Mouse (Mus musculus) lung, embryonic 16.5 days (tissue): Measurements from ENCODE around the gene Fam71f2. TPM values are rescaled to one million over a fixed set of nuclear protein-coding genes. Genes with fewer than 3 reads are reported as not detected.

Source experiments
- ATAC-seq: fragments of 200-750 bp; cut with Nextera tagmentation; 2 replicates; pipeline ENCODE4 v1.8.0; 2017; ENCODE audit warnings: low read depth, mild to moderate bottlenecking, moderate library complexity
- H3K27ac ChIP-seq: fragments of 300-500 bp; sonication (generic); 2 replicates; pipeline ENCODE4 v1.5.1; 2014; ENCODE audit warnings: mild to moderate bottlenecking, control low read depth, low read length
- H3K27me3 ChIP-seq: fragments of 300-500 bp; sonication (generic); 2 replicates; pipeline ENCODE4 v1.6.1; 2014; ENCODE audit warnings: low read depth, low read length, mixed read lengths; ENCODE audit not compliant: control insufficient read depth, insufficient read depth
- H3K36me3 ChIP-seq: fragments of 300-500 bp; sonication (generic); 2 replicates; pipeline ENCODE4 v1.6.1; 2014; ENCODE audit warnings: low read length; ENCODE audit not compliant: control insufficient read depth, insufficient read depth
- H3K4me1 ChIP-seq: fragments of 300-500 bp; sonication (generic); replicated peaks from 2 replicates; pipeline ENCODE4 v1.6.1; 2014; ENCODE audit warnings: low read length, mixed read lengths; ENCODE audit not compliant: control insufficient read depth, insufficient read depth
- H3K4me2 ChIP-seq: fragments of 300-500 bp; sonication (generic); 2 replicates; pipeline ENCODE4 v1.6.1; 2014; ENCODE audit warnings: low read depth, low read length, control low read depth
- H3K4me3 ChIP-seq: fragments of 300-500 bp; sonication (generic); 2 replicates; pipeline ENCODE4 v1.5.1; 2014; ENCODE audit warnings: mild to moderate bottlenecking, low read length, control low read depth
- H3K9ac ChIP-seq: fragments of 300-500 bp; sonication (generic); 2 replicates; pipeline ENCODE4 v1.6.1; 2014; ENCODE audit warnings: low read length, control low read depth
- H3K9me3 ChIP-seq: fragments of 300-500 bp; sonication (generic); 2 replicates; pipeline ENCODE4 v1.6.1; 2016; ENCODE audit warnings: low read length; ENCODE audit not compliant: control insufficient read depth
- WGBS: fragments of 180-500 bp; shearing (Covaris S2); extraction: QIAGEN DNeasy Blood & Tissue Kit; methylation state at CpG from one replicate; pipeline ENCODE4 v1.1.7; 2014; 5-methylcytosine and 5-hydroxymethylcytosine counted together
- polyA plus RNA-seq: library from polyadenylated mRNA; unstranded; fragments of >200 nt; fragmentation: Nextera tagmentation; extraction: Ambion mirVana; gene quantifications from 2 replicates; pipeline ENCODE4 v1.2.1, GENCODE M21; 2015

Gene Fam71f2
- polyA plus RNA-seq, 1 experiment from 2014 or later, result 0.51 TPM

- Histone ChIP-seq H3K36me3 (no peaks in the 10 kb centered on the region), H3K4me2 (no peak overlapping the region), H3K9ac (no peak overlapping the region), H3K9me3 (no peaks in the 10 kb centered on the region), H3K27ac (no peak overlapping the region), H3K4me1 (no peaks in the 10 kb centered on the region), H3K27me3 (no peaks in the 10 kb centered on the region), H3K4me3 (no peak overlapping the region)
- 36% methylated on average over 14 of the region's 14 CpGs for WGBS
- no peak for ATAC-seq
Observed at GRCm38 (mm10) chr6:29245272-29246120, 33.9 kb upstream of the Fam71f2 start.

GRCm38 (mm10) chr6:29246183-29246582, 33.2 kb upstream of the Fam71f2 start:
- no peak overlapping the region for H3K27ac ChIP-seq
- no peak overlapping the region for H3K4me3 ChIP-seq
- H3K9me3 ChIP-seq, result no peaks in the 10 kb centered on the region
- no peaks in the 10 kb centered on the region for H3K27me3 ChIP-seq
- no peaks in the 10 kb centered on the region for H3K4me1 ChIP-seq
- H3K36me3 ChIP-seq, result no peaks in the 10 kb centered on the region
- WGBS, result 61% methylated on average over 3 of the region's 3 CpGs
- ATAC-seq, result no peak
- H3K4me2 ChIP-seq, result no peak overlapping the region
- H3K9ac ChIP-seq, result no peak overlapping the region

GRCm38 (mm10) chr6:29246585-29246984, 32.8 kb upstream of the Fam71f2 start:
- 42% methylated on average over 5 of the region's 5 CpGs for WGBS
- Histone ChIP-seq H3K4me1 (no peaks in the 10 kb centered on the region), H3K9ac (no peak overlapping the region), H3K27ac (no peak overlapping the region), H3K36me3 (no peaks in the 10 kb centered on the region), H3K27me3 (no peaks in the 10 kb centered on the region), H3K4me2 (no peak overlapping the region), H3K4me3 (no peak overlapping the region), H3K9me3 (no peaks in the 10 kb centered on the region)
- no peak for ATAC-seq

- no peak overlapping the region for H3K4me3 ChIP-seq
- no peak for ATAC-seq
- H3K9me3 ChIP-seq, result no peaks in the 10 kb centered on the region
- no peaks in the 10 kb centered on the region for H3K27me3 ChIP-seq
- H3K9ac ChIP-seq, result no peak overlapping the region
- no peaks in the 10 kb centered on the region for H3K4me1 ChIP-seq
- no peak overlapping the region for H3K27ac ChIP-seq
- H3K36me3 ChIP-seq, result no peaks in the 10 kb centered on the region
- 53% methylated on average over 4 of the region's 4 CpGs for WGBS
- no peak overlapping the region for H3K4me2 ChIP-seq
Observed at GRCm38 (mm10) chr6:29247072-29247471, 32.3 kb upstream of the Fam71f2 start.

GRCm38 (mm10) chr6:29259418-29259817, 20.0 kb upstream of the Fam71f2 start:
- Histone ChIP-seq H3K9ac (no peak overlapping the region), H3K27ac (no peak overlapping the region), H3K4me3 (no peak overlapping the region), H3K4me1 (no peaks in the 10 kb centered on the region), H3K4me2 (no peak overlapping the region), H3K9me3 (no peaks in the 10 kb centered on the region), H3K36me3 (no peaks in the 10 kb centered on the region), H3K27me3 (no peaks in the 10 kb centered on the region)
- whole genome bisulfite sequencing, result 69% methylated on average over 1 of the region's 1 CpGs
- ATAC-seq, result no peak

GRCm38 (mm10) chr6:29261831-29262230, 17.6 kb upstream of the Fam71f2 start:
- Histone ChIP-seq H3K9ac (no peak overlapping the region), H3K9me3 (no peaks in the 10 kb centered on the region), H3K4me3 (no peak overlapping the region), H3K4me1 (no peaks in the 10 kb centered on the region), H3K4me2 (no peak overlapping the region), H3K27ac (no peak overlapping the region), H3K27me3 (no peaks in the 10 kb centered on the region), H3K36me3 (no peaks in the 10 kb centered on the region)
- ATAC-seq, result no peak
- WGBS, result 71% methylated on average over 5 of the region's 5 CpGs

GRCm38 (mm10) chr6:29263650-29264455, 15.5 kb upstream of the Fam71f2 start:
- no peaks in the 10 kb centered on the region for H3K36me3 ChIP-seq
- H3K4me3 ChIP-seq, result no peak overlapping the region
- peak; percentile 15; the same call in 1 of the 2 replicates for ATAC-seq
- 62% methylated on average over 6 of the region's 6 CpGs for WGBS
- H3K9me3 ChIP-seq, result no peaks in the 10 kb centered on the region
- H3K27me3 ChIP-seq, result no peaks in the 10 kb centered on the region
- H3K4me2 ChIP-seq, result no peak overlapping the region
- no peak overlapping the region for H3K9ac ChIP-seq
- no peak overlapping the region for H3K27ac ChIP-seq
- no peaks in the 10 kb centered on the region for H3K4me1 ChIP-seq

GRCm38 (mm10) chr6:29264456-29264781, 15.0 kb upstream of the Fam71f2 start:
- no peak for ATAC-seq
- 72% methylated on average over 3 of the region's 3 CpGs for whole genome bisulfite sequencing

GRCm38 (mm10) chr6:29266936-29267335, 12.5 kb upstream of the Fam71f2 start:
- no peak overlapping the region for H3K4me3 ChIP-seq
- H3K4me1 ChIP-seq, result peaks cover 7% of the 10 kb centered on the region; the same call in 1 of the 2 replicates
- ATAC-seq, result no peak
- no peaks in the 10 kb centered on the region for H3K9me3 ChIP-seq
- no peak overlapping the region for H3K9ac ChIP-seq
- no peaks in the 10 kb centered on the region for H3K36me3 ChIP-seq
- 39% methylated on average over 4 of the region's 4 CpGs for WGBS
- H3K27ac ChIP-seq, result no peak overlapping the region
- H3K4me2 ChIP-seq, result no peak overlapping the region
- H3K27me3 ChIP-seq, result no peaks in the 10 kb centered on the region

More at GRCm38 (mm10) chr6:29264456-29264781, 15.0 kb upstream of the Fam71f2 start:
- no peak overlapping the region for H3K4me3 ChIP-seq
- no peaks in the 10 kb centered on the region for H3K36me3 ChIP-seq
- H3K27me3 ChIP-seq, result no peaks in the 10 kb centered on the region
- no peak overlapping the region for H3K9ac ChIP-seq
- no peak overlapping the region for H3K4me2 ChIP-seq
- H3K27ac ChIP-seq, result no peak overlapping the region
- H3K4me1 ChIP-seq, result no peaks in the 10 kb centered on the region
- H3K9me3 ChIP-seq, result no peaks in the 10 kb centered on the region
